Mouse (Mus musculus): ENCODE data around the gene Inip.

DNA sequence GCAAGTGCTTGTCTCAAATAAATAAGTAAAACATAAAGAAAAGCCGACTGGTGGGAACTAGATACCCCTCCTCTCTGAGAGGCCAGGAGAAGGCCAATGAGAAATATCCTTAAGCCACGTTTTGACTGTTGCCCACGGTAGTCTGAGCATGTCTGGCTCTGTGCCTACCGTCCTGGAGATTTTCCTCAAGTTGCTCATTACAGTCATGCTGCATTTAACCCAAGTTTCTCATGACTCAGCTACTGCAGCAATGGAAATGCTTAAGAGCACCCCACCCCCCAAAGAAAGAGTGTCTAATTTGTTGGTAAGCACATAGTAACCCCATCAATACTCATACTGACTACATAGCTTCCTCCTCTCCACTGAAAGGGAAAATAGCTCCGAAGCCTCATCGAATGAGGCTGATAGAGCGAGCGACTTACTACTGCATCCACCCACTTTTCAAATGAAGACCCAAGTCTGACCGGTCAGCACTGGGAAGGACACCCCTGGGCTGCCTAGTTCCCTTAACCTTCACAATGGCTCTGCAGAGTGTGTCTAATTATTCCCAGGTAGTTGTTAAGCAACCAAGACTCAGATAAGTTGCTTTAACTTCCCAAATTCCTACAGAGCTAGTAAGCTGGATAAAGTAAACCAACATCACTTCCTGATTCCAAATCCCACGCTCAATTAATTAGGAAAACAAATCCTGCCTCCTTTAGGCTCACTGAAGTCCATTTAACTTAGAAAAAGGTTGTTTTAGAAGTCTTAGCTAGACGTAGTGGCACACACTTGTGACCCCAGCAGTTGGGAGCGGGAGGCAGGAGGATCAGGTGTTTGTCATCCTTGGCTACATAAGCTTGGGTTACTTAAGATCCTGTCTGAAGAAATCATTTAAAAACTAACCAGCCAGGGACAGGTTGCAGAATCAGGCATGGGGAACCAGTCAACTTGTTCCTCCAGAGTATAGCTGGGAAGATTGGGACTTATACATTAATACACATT, 43.6 kb downstream of the Inip start:
- TF ChIP-seq CTCF (IDR thresholded peaks at IDR 0.05; ENCODE audit: low read depth, low read length) = no peak
- TF ChIP-seq GATA1 (IDR thresholded peaks at IDR 0.05; ENCODE audit: borderline replicate concordance, low read length) = no peak
- no peak for TF ChIP-seq TAL1 (conservative IDR thresholded peaks at IDR 0.05; ENCODE audit: low read depth, low read length)
- no peak for TF ChIP-seq POLR2AphosphoS5 (IDR thresholded peaks at IDR 0.05; ENCODE audit: insufficient replicate concordance, low read depth, low read length)

Data from G1E (cell line).